In the genomic region with DNA sequence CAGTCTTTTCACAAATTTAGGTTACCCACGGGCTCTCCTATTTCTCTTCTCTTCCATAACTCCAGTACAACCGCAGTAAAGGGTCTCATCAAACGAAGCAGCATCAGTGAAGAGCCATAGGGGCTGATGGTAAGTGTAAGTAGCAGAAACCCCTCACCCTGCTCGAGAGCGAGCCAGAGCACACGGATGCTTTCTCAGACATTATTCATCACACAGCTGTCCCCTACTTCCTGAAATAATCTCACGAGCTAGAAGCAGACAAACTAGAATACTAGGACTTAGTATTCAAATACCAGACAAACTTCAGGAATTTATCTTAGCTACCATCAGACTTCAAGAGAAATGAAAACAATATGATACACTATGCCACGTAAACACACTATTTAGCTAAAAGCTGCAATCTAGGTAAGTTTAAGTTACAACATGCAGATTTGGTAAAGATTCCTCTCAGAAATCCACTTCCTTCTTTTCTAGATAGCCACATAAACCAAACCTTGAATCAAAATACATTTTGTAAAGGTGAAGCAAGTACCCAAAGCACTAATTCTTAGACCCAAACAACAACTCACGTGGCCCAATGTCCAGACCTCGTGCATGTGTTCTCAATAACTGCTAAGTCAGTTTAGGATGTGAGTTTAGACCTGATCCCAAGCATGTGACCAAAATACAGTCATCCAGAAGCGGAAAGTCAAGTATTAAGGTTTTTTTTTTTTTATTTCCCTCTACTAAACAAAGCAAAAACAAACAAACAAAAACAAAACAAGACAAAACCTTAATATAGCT, we compare ENCODE assay signal across 26 mouse cellular contexts. TPM values are rescaled to one million over a fixed set of nuclear protein-coding genes. Genes with fewer than 3 reads are reported as not detected.
DNase-seq lines count a peak whose midpoint lies in the region; ATAC-seq and TF ChIP-seq lines count a peak whose summit lies in the region.
"Had no signal": no experiment of that assay in that cellular context is flagged by ENCODE, and none has a peak within 500 bp of the region (broad histone marks: within the 10 kb centered on the region; RNA-seq: fewer than 3 reads in every experiment).

No protein-coding gene starts in this region.

- ATAC-seq in intestine, embryonic 14.5 days (replicated peaks; ENCODE audit: low FRiP score, low TSS enrichment, low read depth): no peak
- ATAC-seq in intestine, embryonic 16.5 days: no peak
- ATAC-seq in activated CD4-positive, CD25-positive, alpha-beta regulatory T cell, adult 4 months: no peak
- ATAC-seq: forebrain, embryonic 16.5 days; midbrain, embryonic 13.5 days had no signal

- no peaks in the 10 kb centered on the region for H3K27me3 ChIP-seq in intestine, embryonic 14.5 days (replicated peaks; ENCODE audit: control insufficient read depth, insufficient read depth, low read length)
- no peaks in the 10 kb centered on the region for H3K27me3 ChIP-seq in intestine, embryonic 16.5 days (replicated peaks; ENCODE audit: control insufficient read depth, insufficient read depth, low read length)
- H3K27me3 ChIP-seq: hindbrain, embryonic 12.5 days; limb, embryonic 12.5 days; midbrain, embryonic 13.5 days; neural tube, embryonic 12.5 days had no signal

- H3K9me3 ChIP-seq in intestine, embryonic 14.5 days (ENCODE audit: control insufficient read depth, low read length): no peaks in the 10 kb centered on the region
- no peaks in the 10 kb centered on the region for H3K9me3 ChIP-seq in intestine, embryonic 16.5 days (ENCODE audit: control insufficient read depth, low read length)
- H3K9me3 ChIP-seq: forebrain, embryonic 10.5 days; heart, embryonic 10.5 days; hindbrain, embryonic 12.5 days; limb, embryonic 12.5 days; midbrain, embryonic 13.5 days; neural tube, embryonic 12.5 days had no signal

- peaks cover 16% of the 10 kb centered on the region for H3K4me1 ChIP-seq in intestine, embryonic 14.5 days (replicated peaks; ENCODE audit: control insufficient read depth, insufficient read depth, low read length)
- 0 out of 2 replicates have a peak, but pooled peaks cover 3% of the 10 kb centered on the region for H3K4me1 ChIP-seq in intestine, embryonic 16.5 days (ENCODE audit: control insufficient read depth, insufficient read depth, low read length)
- peaks cover 9% of the 10 kb centered on the region for H3K4me1 ChIP-seq in bone marrow macrophage, adult 2 months (ENCODE audit: control insufficient read depth, insufficient read depth, low read length)
- H3K4me1 ChIP-seq: midbrain, embryonic 13.5 days; neural tube, embryonic 12.5 days had no signal

- peak overlapping the region; percentile 31 for H3K4me2 ChIP-seq in intestine, embryonic 14.5 days (ENCODE audit: low read length)
- H3K4me2 ChIP-seq in intestine, embryonic 16.5 days (ENCODE audit: low read depth, low read length): no peak overlapping the region
- H3K4me2 ChIP-seq: hindbrain, embryonic 12.5 days; limb, embryonic 12.5 days; liver, embryonic 11.5 days; midbrain, embryonic 13.5 days; neural tube, embryonic 12.5 days had no signal

- no peak for TF ChIP-seq CTCF in bone marrow macrophage, adult 2 months (IDR thresholded peaks at IDR 0.05; ENCODE audit: low read depth, low read length)

- H3K9ac ChIP-seq in intestine, embryonic 14.5 days (ENCODE audit: low read length): no peak overlapping the region
- no peak overlapping the region for H3K9ac ChIP-seq in intestine, embryonic 16.5 days (ENCODE audit: low read depth, low read length)
- H3K9ac ChIP-seq: hindbrain, embryonic 12.5 days; limb, embryonic 12.5 days; midbrain, embryonic 13.5 days; neural tube, embryonic 12.5 days had no signal

- 27% methylated on average over 11 of the region's 11 CpGs for WGBS in intestine, embryonic 14.5 days
- WGBS in intestine, embryonic 16.5 days: 44% methylated on average over 11 of the region's 11 CpGs

- no peak overlapping the region for H3K4me3 ChIP-seq in intestine, embryonic 14.5 days (ENCODE audit: low read depth, low read length)
- H3K4me3 ChIP-seq in intestine, embryonic 16.5 days (ENCODE audit: low read length): no peak overlapping the region
- H3K4me3 ChIP-seq in bone marrow macrophage, adult 2 months (ENCODE audit: insufficient read depth, low read length): no peak overlapping the region
- H3K4me3 ChIP-seq: forebrain, embryonic 10.5 days; heart, embryonic 10.5 days; hindbrain, embryonic 12.5 days; layer of hippocampus, adult 2 months; limb, embryonic 12.5 days; midbrain, embryonic 13.5 days; neural tube, embryonic 12.5 days had no signal

- H3K36me3 ChIP-seq in intestine, embryonic 14.5 days (ENCODE audit: control insufficient read depth, insufficient read depth, low read length): no peaks in the 10 kb centered on the region
- no peaks in the 10 kb centered on the region for H3K36me3 ChIP-seq in intestine, embryonic 16.5 days (ENCODE audit: control insufficient read depth, insufficient read depth, low read length)
- H3K36me3 ChIP-seq: forebrain, embryonic 10.5 days; heart, embryonic 10.5 days; hindbrain, embryonic 12.5 days; limb, embryonic 12.5 days; midbrain, embryonic 13.5 days; neural tube, embryonic 12.5 days had no signal

- no peak overlapping the region for H3K27ac ChIP-seq in intestine, embryonic 14.5 days (ENCODE audit: low read depth)
- no peak overlapping the region for H3K27ac ChIP-seq in intestine, embryonic 16.5 days (ENCODE audit: low read length)
- H3K27ac ChIP-seq in bone marrow macrophage, adult 2 months (ENCODE audit: insufficient read depth, low read depth, low read length): peak overlapping the region; percentile 28; the same call in 1 of the 2 replicates
- H3K27ac ChIP-seq: forebrain, embryonic 10.5 days; heart, embryonic 10.5 days; hindbrain, embryonic 12.5 days; layer of hippocampus, adult 2 months; limb, embryonic 12.5 days; midbrain, embryonic 13.5 days; neural tube, embryonic 12.5 days had no signal

- TF ChIP-seq POLR2A in bone marrow macrophage, adult 2 months (IDR thresholded peaks at IDR 0.05; ENCODE audit: borderline replicate concordance, low read depth, low read length): no peak

- no peak for DNase-seq in intestine, embryonic 14.5 days (ENCODE audit: low spot score)
- peak; percentile 24 for DNase-seq in embryo, embryonic 11 days
- DNase-seq in naive thymus-derived CD4-positive, alpha-beta T cell, adult 2 months (ENCODE audit: low read depth): peak; percentile 20
- no peak for DNase-seq in gastrocnemius, adult 8-10 months (ENCODE audit: low spot score in 2 of 2)
- DNase-seq: adrenal gland, postnatal 36 days; cerebellum, adult 11-12 months; cerebellum, postnatal 10 days; kidney, postnatal 25 days; lung, adult 18-20 months; lung, postnatal 10 days; retina, postnatal 1 day; right cerebral cortex, postnatal 25 days; spleen, adult 18-20 months; thymus, postnatal 4 days had no signal

RNA-seq across cellular contexts. Expression of gene Dnajc1, which starts 20.0 kb away (rescaled TPM):
- polyA plus RNA-seq in intestine, embryonic 14.5 days (2014; fragmentation: Nextera tagmentation; extraction: Ambion mirVana): 32.3 and 32.6 TPM in 2 replicates
- 27.4 and 30.6 TPM in 2 replicates for polyA plus RNA-seq in intestine, embryonic 16.5 days (2015; fragmentation: Nextera tagmentation; extraction: Ambion mirVana)
- 19.5 and 25.0 TPM in 2 replicates for polyA plus RNA-seq in bone marrow macrophage, adult 2 months (2012; ENCODE audit: insufficient read depth, insufficient read length, missing spikeins)
- 10 to 100 TPM; 28.5 to 33.8 TPM for polyA plus RNA-seq in activated CD4-positive, CD25-positive, alpha-beta regulatory T cell, adult 4 months (2017; shearing (Covaris generic))
- 10 to 100 TPM in 3 of 4 experiments, 1 to 10 TPM in 1; 8.9 to 11.4 (median 10.8) TPM for total RNA-seq in gastrocnemius, adult 8-10 months (2022)

Comparison
In these comparisons a context has a peak if more than half of its experiments do, and no peak if none do; other contexts are left out.
1. DNase-seq: peak in embryo, embryonic 11 days (single experiment) and naive thymus-derived CD4-positive, alpha-beta T cell, adult 2 months (single experiment); none in intestine, embryonic 14.5 days (single experiment) and gastrocnemius, adult 8-10 months (0 of 2).